Mouse (Mus musculus): ENCODE data around the gene Gm28048. TPM values are rescaled to one million over a fixed set of nuclear protein-coding genes. Genes with fewer than 3 reads are reported as not detected.

Gene Gm28048
- total RNA-seq, 2 experiments from 2014 or later: 5.5 to 9.2 TPM

DNA sequence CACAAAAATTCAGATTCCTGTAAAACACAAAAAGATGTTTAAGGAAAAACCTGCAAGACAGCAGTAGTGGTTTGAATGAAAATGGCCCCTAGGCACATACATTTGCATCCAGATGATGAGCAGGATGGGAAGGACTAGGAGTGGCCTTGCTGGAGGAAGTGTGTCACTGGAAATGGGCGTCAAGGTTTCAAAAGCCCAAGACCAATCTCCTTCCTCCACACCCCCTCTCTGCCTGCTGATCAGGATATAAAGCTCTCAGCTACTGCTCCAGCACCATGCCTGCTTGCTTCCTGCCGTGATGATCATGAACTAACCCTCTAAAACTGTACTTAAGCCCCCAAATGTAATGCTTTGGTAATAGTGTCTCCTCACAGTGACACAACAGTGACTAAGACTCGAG, 81.8 kb downstream of the Gm28048 start:
- intact Hi-C loops (cut with DNase I): loop anchor here (5.0 kb wide), 1 partner anchor 37 kb away; no protein-coding TSS in a partner anchor
- no peak for DNase-seq

DNA sequence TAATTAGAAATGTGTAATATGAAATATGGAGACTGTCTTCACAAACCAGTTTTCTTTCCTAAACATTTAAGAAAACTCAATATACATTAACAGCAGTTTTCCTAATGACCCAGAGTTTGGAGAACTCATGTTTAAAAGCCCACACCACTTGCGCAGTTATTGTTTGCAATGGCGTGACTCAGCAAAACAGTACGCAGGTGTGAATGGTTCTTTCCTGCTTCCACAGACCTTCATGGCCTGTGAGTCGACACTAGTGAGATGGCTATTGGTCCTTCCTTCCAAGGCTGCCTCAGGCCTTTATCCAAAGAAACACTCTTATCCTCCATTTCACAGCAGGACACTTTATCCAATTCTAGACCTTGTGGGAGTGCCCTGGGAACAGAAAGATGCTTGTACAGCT, 84.2 kb downstream of the Gm28048 start:
- intact Hi-C loops (cut with DNase I): no loop called here
- DNase-seq: no peak

DNA sequence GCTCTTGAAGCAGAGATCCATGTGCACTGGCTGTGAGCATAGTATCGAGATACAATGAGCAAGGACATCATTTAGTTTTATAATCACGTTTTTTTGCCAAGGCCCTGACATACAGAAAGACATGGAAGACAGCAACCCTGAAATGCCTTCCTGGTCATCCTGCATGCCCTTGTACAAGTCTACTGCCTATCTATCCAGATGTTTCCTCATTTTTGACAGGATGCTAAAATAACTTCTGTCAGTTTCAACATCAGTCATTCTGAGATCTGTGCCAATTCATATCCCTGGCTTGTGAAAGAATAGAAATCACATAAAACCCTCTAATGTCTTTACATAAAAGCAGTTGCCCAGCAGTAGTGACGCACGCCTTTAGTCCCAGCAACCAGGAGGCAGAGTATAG, 84.8 kb downstream of the Gm28048 start:
- no peak for DNase-seq
- intact Hi-C loops (cut with DNase I): no loop called here

DNA sequence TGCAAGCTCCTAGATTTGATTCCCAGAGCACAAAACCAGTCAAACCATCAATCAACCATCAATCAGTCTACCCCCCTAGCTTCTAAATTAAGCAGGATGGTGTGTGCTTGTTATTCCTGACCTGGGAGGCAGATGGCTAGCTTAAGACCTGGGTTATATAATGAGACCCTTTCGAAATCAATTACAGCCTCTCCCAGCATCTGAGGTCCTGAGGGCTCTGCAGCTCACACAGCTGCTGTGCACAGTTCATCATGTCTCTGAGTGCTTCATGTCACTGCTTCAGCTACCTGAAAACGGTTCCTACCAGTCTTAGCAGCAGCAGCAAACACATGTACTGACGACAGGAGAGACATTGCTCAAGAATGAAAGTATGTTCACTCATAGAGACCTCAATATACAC, 88.8 kb downstream of the Gm28048 start:
- intact Hi-C loops (cut with DNase I): no loop called here
- no peak for DNase-seq

DNA sequence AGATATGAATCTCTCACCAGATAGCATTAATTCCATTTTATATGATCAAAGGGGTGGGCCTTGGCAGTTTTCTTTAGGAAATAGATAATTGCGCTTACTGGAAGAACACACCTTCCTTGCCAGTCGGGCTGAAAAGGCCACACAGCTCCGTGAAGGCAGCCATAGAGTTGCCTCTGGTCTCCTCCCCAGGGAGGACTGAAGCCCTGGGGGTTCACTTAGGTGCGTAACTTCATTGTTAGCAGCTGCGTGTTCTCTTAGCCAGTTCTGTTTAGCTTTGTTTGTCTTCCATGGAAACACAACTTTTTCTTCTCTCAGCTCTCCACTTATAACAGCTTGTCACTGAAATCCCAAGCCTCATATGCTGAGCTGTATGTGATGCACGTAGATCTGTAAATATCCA, 89.4 kb downstream of the Gm28048 start:
- DNase-seq: no peak
- intact Hi-C loops (cut with DNase I): no loop called here

DNA sequence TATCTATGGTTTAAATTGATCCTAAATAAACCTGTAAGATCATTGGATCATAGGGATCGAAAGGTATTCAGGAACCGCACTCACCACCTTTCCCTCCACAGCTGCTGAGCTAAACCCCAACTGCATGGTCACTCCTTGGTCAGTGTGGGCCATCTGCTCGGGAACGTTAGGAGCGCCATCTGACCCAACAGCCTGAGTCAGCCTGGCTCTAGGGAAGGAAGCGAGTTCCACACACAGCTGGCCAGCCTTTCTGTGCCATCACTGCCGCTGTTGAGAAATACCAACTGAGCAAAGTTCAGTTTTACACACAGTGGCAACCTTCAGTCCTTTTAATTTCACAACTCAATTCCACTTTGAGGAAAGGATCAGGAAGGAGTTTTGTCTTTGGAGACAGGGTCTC, 90.0 kb downstream of the Gm28048 start:
- no peak for DNase-seq
- intact Hi-C loops (cut with DNase I): no loop called here

DNA sequence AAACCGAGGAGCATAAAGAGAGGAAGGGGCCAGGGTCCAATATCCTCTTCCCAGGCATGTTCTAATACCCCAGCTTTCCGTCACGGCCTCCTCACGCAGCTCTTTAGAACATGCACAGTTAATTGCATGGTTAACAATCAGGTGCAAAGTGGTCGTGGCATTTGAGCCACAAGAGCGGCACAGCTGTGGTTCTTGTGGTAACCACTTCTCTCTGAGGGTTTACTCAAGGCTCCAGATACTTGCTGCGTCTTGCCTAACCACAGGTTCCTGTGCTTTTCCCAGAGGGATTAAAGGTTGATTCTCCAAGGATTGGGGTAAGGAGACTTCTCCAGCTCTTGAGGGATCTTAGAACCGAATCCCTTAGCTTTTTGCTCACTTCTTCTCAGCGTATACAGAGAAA, 90.6 kb downstream of the Gm28048 start:
- intact Hi-C loops (cut with DNase I): no loop called here
- no peak for DNase-seq

DNA sequence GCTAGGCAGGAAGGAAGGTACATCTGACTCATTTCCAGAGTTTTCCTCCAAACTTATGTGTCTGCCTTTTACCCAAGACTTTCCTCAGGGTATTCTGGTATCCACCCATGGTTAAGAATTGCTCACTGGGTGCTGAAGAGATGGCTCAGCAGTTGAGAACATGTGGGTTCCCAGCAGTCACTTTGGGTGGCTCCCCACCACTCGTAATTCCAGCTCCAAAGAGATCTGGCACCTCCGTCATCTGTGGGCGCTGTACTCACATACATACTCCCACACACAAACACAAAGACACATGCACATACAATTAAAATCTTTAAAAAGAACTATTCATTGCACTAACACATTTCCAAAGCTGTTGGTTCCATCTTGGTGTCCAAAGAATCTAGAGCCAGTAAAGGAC, 92.7 kb downstream of the Gm28048 start:
- intact Hi-C loops (cut with DNase I): no loop called here

DNA sequence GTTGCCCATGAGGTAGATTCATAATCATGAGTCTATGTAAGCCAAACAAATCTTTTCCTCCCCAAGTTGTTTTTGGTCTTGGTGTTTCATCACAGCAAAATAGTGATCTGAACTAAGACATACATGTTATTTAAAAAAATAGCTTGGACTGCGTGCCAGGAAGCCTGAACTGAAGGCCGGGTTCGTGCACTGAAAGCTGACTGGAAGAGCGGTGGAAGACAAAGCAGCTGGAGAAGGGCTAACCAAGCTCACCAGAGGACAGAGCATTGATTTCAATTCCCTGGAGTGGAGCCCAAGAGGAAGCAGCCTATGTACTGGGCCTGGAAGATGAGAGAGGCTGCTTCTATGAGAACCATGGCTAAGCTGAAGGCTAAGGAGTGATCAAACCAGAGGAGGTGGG, 94.9 kb downstream of the Gm28048 start:
- DNase-seq: no peak
- intact Hi-C loops (cut with DNase I): no loop called here

More for the DNA sequence above, 92.7 kb downstream of the Gm28048 start:
- DNase-seq: no peak

DNA sequence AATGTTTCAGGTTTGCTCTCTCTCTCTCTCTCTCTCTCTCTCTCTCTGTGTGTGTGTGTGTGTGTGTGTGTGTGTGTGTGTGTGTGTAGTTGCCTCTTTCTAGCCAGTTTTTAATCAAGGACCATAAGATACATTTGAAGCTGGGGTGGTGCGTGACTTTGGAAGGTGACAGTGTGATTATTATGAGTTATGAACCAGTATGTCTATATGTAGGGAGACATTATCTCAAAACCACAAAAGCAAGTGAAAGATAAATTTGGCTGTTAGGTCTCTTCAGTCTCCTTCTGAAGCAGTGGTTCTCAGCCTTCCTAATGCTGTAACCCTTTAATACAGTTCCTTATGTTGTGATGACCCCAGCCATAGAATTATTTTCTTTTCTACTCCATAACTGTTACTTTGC, 96.5 kb downstream of the Gm28048 start:
- DNase-seq: no peak
- intact Hi-C loops (cut with DNase I): no loop called here

DNA sequence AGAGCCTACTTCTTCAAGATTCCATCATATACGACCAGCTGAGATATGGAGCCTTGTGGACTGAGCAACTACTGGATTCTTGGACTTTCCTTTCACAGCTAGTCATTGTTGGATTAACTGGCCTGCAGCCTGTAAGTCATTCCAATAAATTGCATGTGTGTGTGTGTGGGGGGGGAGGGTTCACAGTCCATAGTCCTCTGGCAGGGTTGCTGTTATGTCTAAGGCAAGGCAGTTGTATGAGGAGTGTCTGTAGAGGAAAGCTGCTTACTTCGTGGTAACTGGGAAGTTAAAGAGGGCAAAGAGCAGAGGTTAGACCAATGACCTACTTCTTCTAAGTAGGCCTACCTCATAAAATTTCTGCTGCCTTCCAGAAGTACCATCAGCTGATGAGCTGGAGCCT, 98.2 kb downstream of the Gm28048 start:
- intact Hi-C loops (cut with DNase I): no loop called here
- DNase-seq: no peak

DNA sequence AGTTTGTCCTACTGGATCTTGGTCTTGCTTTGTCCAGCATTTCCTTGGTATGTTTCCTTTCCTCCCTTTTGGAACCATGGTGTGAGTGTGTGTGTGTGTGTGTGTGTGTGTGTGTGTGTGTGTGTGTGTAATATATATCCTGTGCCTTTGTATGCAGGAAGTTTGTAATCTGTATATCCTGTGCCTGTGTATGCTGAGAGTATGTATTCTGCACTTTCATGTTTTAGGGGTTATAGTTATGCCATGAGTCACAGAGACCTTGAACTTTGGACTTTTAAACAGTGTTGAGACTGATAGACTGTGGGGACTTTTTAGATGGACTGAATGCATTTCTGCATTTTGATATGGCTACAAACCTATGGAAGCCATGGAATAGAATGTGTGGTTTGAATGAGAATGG, 99.0 kb downstream of the Gm28048 start:
- intact Hi-C loops (cut with DNase I): no loop called here
- DNase-seq: no peak

DNA sequence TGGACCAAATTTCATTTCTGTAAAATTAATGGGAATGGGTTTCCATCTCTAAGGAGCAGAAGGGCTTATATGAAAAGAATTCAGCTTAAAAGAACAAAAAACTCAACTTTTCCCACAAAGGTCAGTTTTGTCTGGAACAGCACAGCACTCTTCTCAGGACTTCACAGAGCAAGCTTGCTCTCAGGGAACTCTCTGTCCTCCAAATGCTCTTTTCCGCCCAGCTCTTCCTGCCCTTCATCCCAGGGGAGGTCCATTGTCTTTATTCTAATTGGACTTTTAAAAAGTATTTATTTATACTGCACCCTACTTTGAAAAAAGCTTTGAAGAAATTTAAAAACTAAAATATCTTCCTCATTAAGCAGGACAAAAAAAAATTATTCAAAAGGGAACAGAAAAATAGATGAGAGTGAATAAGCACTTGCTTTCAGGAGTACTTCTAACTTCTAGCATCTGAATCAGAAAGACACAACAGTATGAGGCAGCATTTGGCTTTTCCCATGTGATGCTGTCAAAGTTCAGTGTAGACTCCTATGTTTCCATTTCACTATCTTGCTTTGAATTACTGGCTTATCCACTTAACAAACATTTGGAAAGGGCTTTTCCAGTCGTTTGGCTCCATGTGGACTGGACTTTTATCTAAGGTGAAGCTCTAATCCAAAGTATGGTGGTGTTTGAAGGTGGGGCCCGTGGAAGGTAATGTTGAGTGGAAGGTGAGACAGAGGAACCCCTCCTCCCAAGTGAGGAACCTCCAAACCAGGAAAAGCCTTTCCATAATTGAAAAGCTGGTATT, 101.3 kb downstream of the Gm28048 start:
- intact Hi-C loops (cut with DNase I): no loop called here
- no peak for DNase-seq

DNA sequence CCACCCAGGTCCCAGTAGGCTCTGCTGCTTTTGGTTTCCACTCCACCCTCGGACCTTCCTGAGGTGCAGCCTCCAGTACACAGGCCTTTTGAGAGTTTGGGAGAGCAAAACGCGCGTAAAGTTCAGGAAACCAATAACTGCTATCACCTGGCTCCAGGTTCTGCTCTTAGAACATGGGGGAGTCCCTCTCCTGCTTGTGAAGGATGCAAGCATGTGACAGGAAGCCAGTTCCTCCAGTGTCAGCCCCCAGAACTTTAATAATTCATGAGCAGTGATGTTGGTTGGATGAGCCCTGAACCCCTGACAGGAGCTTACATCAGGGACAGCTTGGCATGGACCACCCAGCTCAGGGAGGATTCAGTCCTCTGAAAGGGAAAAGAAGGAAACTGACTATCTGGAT, 102.2 kb downstream of the Gm28048 start:
- DNase-seq: no peak
- intact Hi-C loops (cut with DNase I): no loop called here

DNA sequence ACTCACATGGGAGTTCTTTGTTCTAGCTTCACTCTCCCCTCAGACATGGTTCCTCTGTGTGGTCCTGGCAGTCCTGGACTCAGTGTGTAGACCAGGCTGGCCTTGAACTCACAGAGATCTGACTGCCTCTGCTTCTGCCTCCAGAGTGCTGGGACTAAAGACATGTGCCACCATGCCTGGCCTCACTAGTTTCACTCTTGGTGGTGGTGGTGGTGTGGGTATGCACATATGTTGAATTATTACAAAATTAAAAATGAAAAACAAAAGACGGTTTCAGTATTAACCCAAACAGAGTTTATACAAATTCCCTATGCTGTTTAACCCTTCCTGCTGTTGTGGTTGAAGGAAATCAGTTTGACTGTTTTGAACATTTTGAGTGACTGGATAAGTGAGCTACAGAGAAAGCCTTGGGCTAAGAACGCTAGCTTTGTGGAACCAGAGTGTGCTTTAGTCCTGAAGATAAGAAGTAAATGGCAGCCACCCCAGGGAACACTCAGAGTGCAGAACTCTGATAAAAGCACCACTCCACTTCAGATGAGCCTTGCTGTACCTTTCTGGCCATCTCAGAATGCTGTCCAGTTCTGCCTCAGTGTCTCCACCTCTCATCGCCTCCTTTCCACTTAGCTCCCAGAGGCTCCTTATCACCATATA, 105.1 kb downstream of the Gm28048 start:
- DNase-seq: no peak
- intact Hi-C loops (cut with DNase I): no loop called here

DNA sequence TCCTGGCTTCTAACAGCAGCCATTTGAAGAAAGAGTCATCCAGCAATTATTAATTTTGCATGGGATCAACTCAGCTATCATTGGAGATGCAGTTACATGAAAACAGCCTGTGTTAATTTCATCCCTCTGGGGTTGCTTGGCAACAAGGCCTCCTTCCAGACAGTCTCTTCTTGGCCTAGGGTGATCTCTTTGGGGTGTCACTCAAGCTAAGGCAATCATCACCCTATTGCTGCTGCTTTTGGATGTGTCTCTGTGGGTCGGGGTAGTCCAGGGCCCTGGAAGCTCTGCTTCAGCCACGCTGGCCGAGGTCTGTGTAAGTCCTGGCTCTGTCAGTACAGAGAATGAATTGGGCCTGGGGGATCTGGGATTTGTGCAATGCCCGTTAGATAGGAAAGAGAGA, 106.6 kb downstream of the Gm28048 start:
- no peak for DNase-seq
- intact Hi-C loops (cut with DNase I): no loop called here

DNA sequence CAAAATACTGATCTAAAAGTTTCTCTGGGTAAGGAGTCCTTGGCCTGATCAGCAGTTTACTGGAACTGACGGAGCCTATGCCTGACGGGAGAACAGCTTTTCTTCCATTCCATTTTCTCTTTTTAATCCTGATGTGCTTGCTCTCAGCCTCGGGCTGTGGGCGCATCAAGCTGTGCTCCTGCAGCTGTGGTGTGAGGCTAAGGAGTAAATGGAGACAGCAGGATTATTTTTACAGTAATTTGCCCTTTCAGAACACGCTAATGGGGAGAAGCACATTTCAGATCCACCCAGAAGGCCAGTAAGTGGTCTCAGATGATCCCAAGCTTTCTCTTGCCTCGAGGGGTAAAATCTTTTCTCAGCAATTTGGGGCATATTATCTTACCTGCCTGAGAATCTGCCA, 107.1 kb downstream of the Gm28048 start:
- intact Hi-C loops (cut with DNase I): no loop called here
- DNase-seq: no peak

DNA sequence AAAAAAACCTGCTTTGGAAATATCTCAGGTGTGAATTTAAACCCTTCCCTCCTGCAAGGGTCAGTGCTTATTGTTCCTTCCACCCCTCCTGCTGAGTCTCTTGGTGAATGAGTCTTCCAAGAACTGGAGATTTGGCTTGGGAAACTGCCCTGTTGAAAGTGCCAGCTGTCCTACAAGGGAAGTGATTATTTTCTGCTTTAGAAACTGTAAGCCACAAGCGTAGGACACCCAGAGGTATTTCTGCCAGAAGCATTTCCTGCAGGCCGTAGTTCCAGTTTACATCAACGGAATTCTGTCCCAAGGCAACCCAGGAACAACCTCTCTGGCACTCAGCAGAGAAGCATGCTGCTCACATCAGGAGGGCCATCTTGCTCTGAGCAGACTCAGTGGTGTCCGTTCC, 108.5 kb downstream of the Gm28048 start:
- peak; percentile 13 to 38 for DNase-seq
- intact Hi-C loops (cut with DNase I): no loop called here

DNA sequence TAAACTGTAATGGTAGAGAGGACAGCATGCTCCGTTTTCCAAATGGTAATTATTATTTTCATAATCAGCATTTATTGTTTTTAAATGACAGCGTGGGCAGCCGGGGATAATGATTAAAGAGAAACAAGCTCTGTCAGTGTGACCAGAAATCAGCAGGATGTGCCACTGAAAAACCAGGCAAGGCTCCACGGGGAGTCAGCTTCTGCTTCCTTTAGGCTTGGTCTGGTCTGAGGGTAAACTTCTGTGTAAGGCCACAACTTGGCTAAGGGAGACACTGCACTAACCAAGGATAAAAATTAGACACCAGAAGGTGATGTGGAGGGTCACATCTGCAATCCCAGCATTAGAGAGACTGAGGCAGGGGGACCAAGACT, 109.6 kb downstream of the Gm28048 start:
- intact Hi-C loops (cut with DNase I): no loop called here
- DNase-seq: no peak

DNA sequence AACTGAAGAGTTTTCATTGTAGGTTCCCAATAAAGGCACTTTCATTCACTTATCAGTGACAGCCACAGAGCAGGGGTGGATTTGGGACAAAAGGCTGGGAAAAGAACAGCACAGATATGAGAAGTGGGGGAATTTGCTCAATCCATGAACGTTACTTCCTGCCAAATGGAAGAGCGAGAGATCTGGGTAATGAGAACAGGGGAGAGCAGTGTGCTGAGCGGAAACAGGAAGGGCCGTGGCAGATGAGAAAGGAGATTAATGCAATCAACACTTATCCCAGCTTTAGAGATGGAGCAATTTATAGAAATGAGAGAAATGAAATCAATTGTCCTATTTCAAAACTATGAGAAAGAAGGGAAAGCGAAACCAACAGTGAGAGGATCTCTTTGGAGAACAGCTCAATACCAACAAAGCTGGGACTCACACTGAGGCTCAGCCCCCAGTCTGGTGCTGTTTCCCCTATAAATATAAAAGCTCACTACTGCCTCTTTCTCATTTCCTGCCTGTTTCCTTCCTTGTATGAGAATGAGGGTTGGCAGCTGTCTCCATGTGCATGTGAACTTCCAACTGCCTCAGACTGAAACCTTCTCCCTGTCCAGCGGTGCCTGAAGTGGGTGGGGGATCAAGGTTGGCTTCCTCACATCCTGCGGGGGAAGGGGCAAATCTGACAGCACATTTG, 110.1 kb downstream of the Gm28048 start:
- DNase-seq: no peak
- intact Hi-C loops (cut with DNase I): no loop called here

DNA sequence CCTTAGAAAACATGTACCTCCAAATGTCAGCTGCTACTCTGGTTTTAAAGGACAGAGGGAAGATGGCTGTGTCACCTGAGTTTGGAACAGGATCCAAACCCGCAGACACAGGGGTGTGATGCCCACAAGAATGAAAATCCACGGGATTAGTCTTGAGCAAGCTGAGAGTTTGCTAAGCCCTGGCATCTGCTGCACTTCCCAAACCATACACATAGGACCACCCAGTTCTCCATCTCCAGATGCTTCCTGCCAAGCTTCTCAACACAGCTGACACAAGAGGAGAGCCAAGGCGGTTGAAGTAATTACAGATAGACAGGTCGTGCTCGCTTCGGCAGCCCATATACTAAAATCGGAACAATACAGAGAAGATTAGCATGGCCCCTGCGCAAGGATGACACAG, 113.3 kb downstream of the Gm28048 start:
- DNase-seq: no peak
- intact Hi-C loops (cut with DNase I): no loop called here

DNA sequence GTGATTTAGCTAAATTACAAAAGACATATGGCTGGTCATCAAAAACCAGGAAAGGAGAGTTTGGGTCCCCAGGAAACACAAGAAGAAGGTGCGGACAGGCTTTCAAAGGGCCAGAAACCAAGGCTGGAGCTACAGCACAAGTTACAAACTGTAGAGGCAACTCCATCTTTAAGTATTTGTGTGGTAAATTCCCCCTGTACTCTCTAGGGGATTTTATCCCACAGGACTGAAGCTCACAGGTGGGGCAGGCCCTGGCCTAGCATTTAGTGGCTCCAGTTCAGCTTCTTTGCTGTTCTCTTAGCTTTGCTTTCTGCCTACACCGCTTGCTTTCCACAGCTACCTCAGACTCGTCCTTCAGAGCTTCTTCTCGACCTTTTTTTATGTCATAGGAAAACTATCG, 114.2 kb downstream of the Gm28048 start:
- no peak for DNase-seq
- intact Hi-C loops (cut with DNase I): no loop called here

Measured in heart, postnatal 14 days (tissue).